Mouse (Mus musculus) liver, embryonic 15.5 days (tissue): Measurements from ENCODE around the gene Cand1. TPM values are rescaled to one million over a fixed set of nuclear protein-coding genes. Genes with fewer than 3 reads are reported as not detected.

Experiments used
- ATAC-seq: fragments of 200-750 bp; cut with Nextera tagmentation; 2 replicates; pipeline ENCODE4 v1.8.0; 2017; ENCODE audit warnings: moderate number of reproducible peaks, mild to moderate bottlenecking, moderate library complexity; ENCODE audit not compliant: insufficient read depth
- H3K27ac ChIP-seq: fragments of 300-500 bp; sonication (generic); replicated peaks from 2 replicates; pipeline ENCODE4 v1.5.1; 2015; ENCODE audit warnings: mild to moderate bottlenecking, inconsistent platforms
- H3K27me3 ChIP-seq: fragments of 300-500 bp; sonication (generic); 2 replicates; pipeline ENCODE4 v1.6.1; 2015; ENCODE audit warnings: mild to moderate bottlenecking, inconsistent platforms
- H3K36me3 ChIP-seq: fragments of 300-500 bp; sonication (generic); replicated peaks from 2 replicates; pipeline ENCODE4 v1.6.1; 2015; ENCODE audit warnings: moderate library complexity, mild to moderate bottlenecking, inconsistent platforms
- H3K4me1 ChIP-seq: fragments of 300-500 bp; sonication (generic); replicated peaks from 2 replicates; pipeline ENCODE4 v1.6.1; 2015; ENCODE audit warnings: inconsistent platforms
- H3K4me2 ChIP-seq: fragments of 300-500 bp; sonication (generic); 2 replicates; pipeline ENCODE4 v1.6.1; 2015; ENCODE audit warnings: moderate library complexity, mild to moderate bottlenecking, inconsistent platforms
- H3K4me3 ChIP-seq: fragments of 300-500 bp; sonication (generic); replicated peaks from 2 replicates; pipeline ENCODE4 v1.5.1; 2015; ENCODE audit warnings: mild to moderate bottlenecking, inconsistent platforms
- H3K9ac ChIP-seq: fragments of 300-500 bp; sonication (generic); 2 replicates; pipeline ENCODE4 v1.6.1; 2015; ENCODE audit warnings: moderate library complexity, mild to moderate bottlenecking, inconsistent platforms
- H3K9me3 ChIP-seq: fragments of 300-500 bp; sonication (generic); replicated peaks from 2 replicates; pipeline ENCODE4 v1.6.1; 2016; ENCODE audit warnings: inconsistent platforms
- WGBS: fragments of 180-500 bp; shearing (Covaris S2); methylation state at CpG from one replicate; pipeline ENCODE4 v1.1.7; 2015; ENCODE audit warnings: mixed read lengths; ENCODE audit not compliant: insufficient replicate concordance; 5-methylcytosine and 5-hydroxymethylcytosine counted together
- polyA plus RNA-seq: library from polyadenylated mRNA; unstranded; fragments of >200 nt; fragmentation: Nextera tagmentation; extraction: Ambion mirVana; gene quantifications from 2 replicates; pipeline ENCODE4 v1.2.1, GENCODE M21; 2015

Gene Cand1
- polyA plus RNA-seq, 1 experiment from 2014 or later: 14.7 TPM

DNA sequence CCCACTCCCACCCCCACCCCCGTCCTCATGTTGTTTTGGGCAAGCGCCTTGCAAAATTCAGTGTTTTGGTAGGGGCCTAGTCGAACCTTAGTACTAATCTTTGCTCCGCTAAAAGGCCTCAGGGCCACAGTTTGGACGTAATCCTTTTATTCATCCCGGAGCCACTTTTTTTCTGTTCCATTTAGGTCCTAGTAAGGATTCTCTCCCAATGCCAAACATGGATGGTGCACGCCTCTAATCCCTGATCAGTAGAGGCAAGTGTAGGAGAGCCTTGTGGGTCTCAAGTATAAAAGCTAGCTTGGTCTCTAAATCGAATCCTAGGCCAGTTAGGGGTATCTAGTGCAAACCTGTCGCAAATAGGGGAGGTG is 851 bp upstream of the Cand1 start:
- peak overlapping the region; percentile 65 for H3K9ac ChIP-seq
- peak overlapping the region; percentile 98 for H3K4me3 ChIP-seq
- peaks cover 25% of the 10 kb centered on the region for H3K4me1 ChIP-seq
- WGBS: 6% methylated on average over 9 of the region's 9 CpGs
- H3K36me3 ChIP-seq: peaks cover 9% of the 10 kb centered on the region; the same call in 1 of the 2 replicates
- no peaks in the 10 kb centered on the region for H3K9me3 ChIP-seq
- no peak for ATAC-seq
- no peaks in the 10 kb centered on the region for H3K27me3 ChIP-seq
- peak overlapping the region; percentile 84 for H3K4me2 ChIP-seq
- H3K27ac ChIP-seq: peak overlapping the region; percentile 95

DNA sequence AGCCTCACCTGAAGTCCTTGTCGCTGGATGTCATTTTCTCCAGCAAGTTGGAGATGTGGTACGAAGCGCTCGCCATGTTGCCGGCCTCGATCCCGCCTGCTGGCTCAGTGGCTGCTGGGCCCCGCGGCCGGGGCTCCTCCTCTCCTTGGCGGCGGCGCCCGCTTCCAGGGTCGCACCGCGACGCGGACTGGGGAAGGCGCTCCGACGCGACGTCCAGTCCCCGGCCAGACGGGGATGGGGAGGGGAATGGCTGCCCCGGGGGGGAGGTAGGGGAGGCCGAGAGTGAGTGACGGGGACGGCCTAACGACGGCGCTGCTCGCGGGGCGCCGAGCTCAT is 254 bp downstream of the Cand1 start:
- peak overlapping the region; percentile 95 for H3K27ac ChIP-seq
- H3K4me1 ChIP-seq: peaks cover 27% of the 10 kb centered on the region
- under 1% methylated on average over 37 of the region's 37 CpGs for whole genome bisulfite sequencing
- peak overlapping the region; percentile 84 for H3K4me2 ChIP-seq
- peak overlapping the region; percentile 98 for H3K4me3 ChIP-seq
- H3K27me3 ChIP-seq: no peaks in the 10 kb centered on the region
- H3K36me3 ChIP-seq: peaks cover 11% of the 10 kb centered on the region; the same call in 1 of the 2 replicates
- H3K9me3 ChIP-seq: no peaks in the 10 kb centered on the region
- ATAC-seq: peak; percentile 23
- H3K9ac ChIP-seq: peak overlapping the region; percentile 96

DNA sequence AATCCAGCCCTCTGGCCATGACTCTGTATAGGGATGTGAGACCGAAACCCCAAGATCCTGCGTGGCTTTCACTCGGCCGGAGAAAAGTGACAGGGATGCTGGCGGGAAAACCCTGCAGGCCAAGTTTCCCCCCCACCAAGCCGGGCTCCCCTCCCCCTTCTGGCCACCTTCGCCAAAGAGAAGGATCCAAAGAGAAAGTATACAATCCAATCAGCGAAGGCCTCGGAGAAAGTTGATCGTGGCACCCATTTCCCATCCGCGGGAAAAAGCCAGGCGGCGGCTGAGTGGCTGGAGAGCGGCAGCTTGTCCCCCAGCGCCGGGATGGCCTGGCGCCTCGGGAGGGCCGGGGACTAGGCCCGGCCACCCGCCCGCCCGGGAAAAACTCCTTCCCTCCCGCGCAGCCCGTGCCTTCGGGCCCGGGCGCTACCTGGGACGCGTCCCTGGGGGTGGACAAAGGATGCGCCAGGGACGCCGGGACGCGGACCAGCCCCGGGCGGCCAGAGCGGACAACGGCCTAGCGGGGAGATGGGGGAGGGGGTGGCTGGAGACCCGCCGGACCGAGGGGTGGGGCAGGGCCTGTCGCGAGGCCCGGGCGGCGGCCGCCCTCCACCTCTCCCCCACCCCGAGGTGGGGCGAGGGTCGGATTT is 747 bp downstream of the Cand1 start:
- peak; percentile 4 for ATAC-seq
- H3K4me3 ChIP-seq: peak overlapping the region; percentile 98
- H3K36me3 ChIP-seq: peaks cover 11% of the 10 kb centered on the region; the same call in 1 of the 2 replicates
- peaks cover 27% of the 10 kb centered on the region for H3K4me1 ChIP-seq
- peak overlapping the region; percentile 96 for H3K9ac ChIP-seq
- peak overlapping the region; percentile 84 for H3K4me2 ChIP-seq
- no peaks in the 10 kb centered on the region for H3K9me3 ChIP-seq
- WGBS: under 1% methylated on average over 46 of the region's 54 CpGs
- peak overlapping the region; percentile 95 for H3K27ac ChIP-seq
- no peaks in the 10 kb centered on the region for H3K27me3 ChIP-seq

DNA sequence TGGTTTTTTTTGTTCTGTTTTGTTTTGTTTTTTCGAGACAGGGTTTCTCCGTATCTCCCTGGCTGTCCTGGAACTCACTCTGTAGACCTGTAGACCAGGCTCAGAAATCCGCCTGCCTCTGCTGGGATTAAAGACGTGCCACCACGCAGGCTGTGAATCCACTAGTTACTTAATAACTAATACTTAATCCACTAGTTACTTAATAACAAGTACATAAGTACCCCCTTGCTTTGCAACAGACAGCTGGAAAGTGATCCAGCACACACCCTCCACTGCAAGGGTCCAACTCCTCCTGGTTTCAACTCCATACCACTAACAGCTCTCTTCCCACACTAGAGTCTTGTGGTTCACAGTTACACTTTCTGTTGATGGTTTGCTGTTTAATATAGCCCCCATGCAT is 8.3 kb downstream of the Cand1 start:
- Histone ChIP-seq H3K4me1 (peaks cover 30% of the 10 kb centered on the region), H3K27me3 (no peaks in the 10 kb centered on the region), H3K9ac (no peak overlapping the region), H3K4me3 (no peak overlapping the region), H3K4me2 (no peak overlapping the region), H3K27ac (no peak overlapping the region), H3K9me3 (no peaks in the 10 kb centered on the region), H3K36me3 (peaks cover 6% of the 10 kb centered on the region; the same call in 1 of the 2 replicates)
- ATAC-seq: no peak
- WGBS: 61% methylated on average over 5 of the region's 5 CpGs

DNA sequence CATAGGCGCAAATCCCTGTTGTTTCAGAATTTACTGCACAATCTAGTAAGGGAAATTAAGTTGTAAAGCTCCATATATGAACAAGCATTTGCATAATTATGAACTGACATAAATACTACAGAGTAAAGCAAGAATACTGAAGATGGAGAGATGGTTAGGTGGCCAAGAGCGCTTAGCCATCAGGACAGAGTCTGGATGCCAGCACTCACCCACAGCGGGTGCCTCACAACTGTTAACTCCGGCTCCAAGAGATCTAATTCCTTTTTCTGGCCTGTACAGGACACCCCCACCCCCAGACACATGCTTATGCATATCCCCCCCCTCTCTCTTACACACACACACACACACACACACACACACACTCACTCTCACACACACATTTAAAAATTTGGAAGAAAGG is 9.2 kb downstream of the Cand1 start:
- Histone ChIP-seq H3K36me3 (peaks cover 11% of the 10 kb centered on the region), H3K27me3 (no peaks in the 10 kb centered on the region), H3K9me3 (no peaks in the 10 kb centered on the region), H3K27ac (no peak overlapping the region), H3K9ac (no peak overlapping the region), H3K4me2 (no peak overlapping the region), H3K4me1 (peaks cover 30% of the 10 kb centered on the region), H3K4me3 (no peak overlapping the region)
- 83% methylated on average over 4 of the region's 4 CpGs for WGBS
- ATAC-seq: no peak

DNA sequence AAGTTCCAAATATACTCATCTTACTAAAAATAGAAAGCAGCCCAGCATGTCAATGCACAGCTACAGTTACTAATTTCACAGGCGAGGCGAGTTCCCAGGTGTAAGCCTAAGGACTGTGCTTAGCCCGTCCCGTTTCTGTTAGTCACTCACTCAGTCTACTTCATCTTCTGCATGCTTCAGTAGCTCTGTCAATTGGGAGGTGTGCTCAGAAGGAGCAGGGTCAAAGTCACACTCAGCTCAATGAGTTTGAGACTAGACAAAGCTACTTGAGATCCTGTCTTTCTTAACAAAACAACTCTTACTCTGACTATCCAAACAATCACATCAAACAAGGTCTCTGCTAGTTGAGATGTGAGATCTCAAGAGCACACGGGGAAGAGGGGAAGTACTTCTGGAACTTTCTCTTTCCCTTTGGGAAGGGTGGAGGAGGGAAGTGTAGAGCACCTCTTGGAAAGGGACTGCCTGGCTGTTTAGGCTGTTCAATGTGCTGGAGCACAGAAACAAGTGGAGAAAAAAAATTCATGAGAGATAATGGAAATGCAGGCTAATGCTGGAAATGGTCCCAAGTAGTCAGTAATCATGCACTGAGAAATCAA is 9.7 kb downstream of the Cand1 start:
- no peak for ATAC-seq
- H3K27me3 ChIP-seq: no peaks in the 10 kb centered on the region
- no peak overlapping the region for H3K4me2 ChIP-seq
- no peak overlapping the region for H3K27ac ChIP-seq
- peaks cover 28% of the 10 kb centered on the region for H3K4me1 ChIP-seq
- no peaks in the 10 kb centered on the region for H3K9me3 ChIP-seq
- H3K4me3 ChIP-seq: no peak overlapping the region
- WGBS: 47% methylated on average over 5 of the region's 5 CpGs
- no peak overlapping the region for H3K9ac ChIP-seq
- H3K36me3 ChIP-seq: peaks cover 13% of the 10 kb centered on the region

DNA sequence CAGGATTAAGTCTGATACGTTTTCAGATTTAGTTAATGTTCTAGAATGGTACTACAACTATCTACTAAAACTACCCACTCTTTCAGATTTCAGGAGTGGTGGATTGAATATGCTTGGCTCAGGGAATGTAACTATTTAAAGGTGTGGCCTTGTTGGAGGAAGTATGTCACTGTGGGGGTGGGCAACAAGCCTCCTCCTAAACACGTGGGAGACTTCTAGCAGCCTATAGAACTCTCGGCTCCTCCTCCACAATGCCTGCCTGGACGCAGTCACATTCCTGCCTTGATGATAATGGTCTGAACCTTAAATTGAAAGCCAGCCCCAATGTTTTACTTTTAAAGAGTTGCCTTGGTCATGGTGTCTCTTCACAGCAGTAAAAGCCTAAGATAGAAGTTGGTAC is 16.2 kb downstream of the Cand1 start:
- H3K4me3 ChIP-seq: no peak overlapping the region
- H3K27me3 ChIP-seq: no peaks in the 10 kb centered on the region
- H3K4me1 ChIP-seq: no peaks in the 10 kb centered on the region; the same call in 1 of the 2 replicates
- no peak for ATAC-seq
- H3K36me3 ChIP-seq: peaks cover 31% of the 10 kb centered on the region
- no peak overlapping the region for H3K27ac ChIP-seq
- H3K9me3 ChIP-seq: no peaks in the 10 kb centered on the region
- no peak overlapping the region for H3K9ac ChIP-seq
- 58% methylated on average over 4 of the region's 4 CpGs for WGBS
- no peak overlapping the region for H3K4me2 ChIP-seq

DNA sequence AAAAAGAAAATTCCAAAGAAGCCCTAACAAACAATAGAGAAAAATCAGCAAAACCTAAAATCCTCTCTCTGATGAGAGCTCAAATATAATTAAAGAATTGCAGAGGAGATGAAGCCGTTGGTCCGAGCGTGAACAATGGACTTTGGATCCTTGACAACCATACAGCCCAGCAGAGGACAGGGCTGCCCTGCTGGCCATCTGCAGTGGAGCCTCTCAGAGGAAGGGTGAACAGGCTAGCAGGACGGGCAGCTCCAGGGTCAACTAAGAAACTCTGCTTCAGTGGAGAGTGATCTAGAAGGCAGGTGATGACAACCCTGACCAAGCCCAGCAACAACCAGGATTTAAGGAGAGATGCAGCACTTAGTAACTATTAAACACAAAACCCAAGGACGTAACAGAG is 18.2 kb downstream of the Cand1 start:
- no peak; the same call in 1 of the 2 replicates for ATAC-seq
- peaks cover 50% of the 10 kb centered on the region for H3K36me3 ChIP-seq
- 69% methylated on average over 5 of the region's 5 CpGs for WGBS

DNA sequence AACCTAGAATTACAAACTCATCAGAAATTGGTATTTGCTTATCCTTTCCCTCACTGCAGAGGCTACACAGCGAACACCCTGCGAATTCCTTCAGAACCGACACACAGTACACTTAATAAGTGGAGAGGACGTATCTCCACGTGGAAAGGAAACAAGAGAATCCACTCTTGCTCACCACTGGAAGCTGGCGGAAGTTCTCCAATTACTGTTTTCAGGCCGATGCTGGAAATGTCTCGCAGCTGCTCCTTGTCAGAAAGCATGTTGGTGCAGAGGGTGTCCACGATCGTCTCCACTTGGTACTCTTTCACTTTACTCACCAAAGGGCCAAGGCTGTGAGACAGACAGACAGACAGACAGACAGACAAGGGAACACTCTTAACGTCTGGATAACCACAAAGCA is 20.4 kb downstream of the Cand1 start:
- WGBS: 67% methylated on average over 11 of the region's 11 CpGs
- Histone ChIP-seq H3K4me1 (no peaks in the 10 kb centered on the region; the same call in 1 of the 2 replicates), H3K27me3 (no peaks in the 10 kb centered on the region), H3K27ac (no peak overlapping the region), H3K36me3 (peaks cover 49% of the 10 kb centered on the region), H3K4me2 (no peak overlapping the region), H3K4me3 (no peak overlapping the region), H3K9me3 (no peaks in the 10 kb centered on the region), H3K9ac (no peak overlapping the region)
- no peak for ATAC-seq

More for the DNA sequence above, 18.2 kb downstream of the Cand1 start:
- H3K9me3 ChIP-seq: no peaks in the 10 kb centered on the region
- no peaks in the 10 kb centered on the region for H3K27me3 ChIP-seq
- H3K4me2 ChIP-seq: no peak overlapping the region
- no peak overlapping the region for H3K27ac ChIP-seq
- no peaks in the 10 kb centered on the region; the same call in 1 of the 2 replicates for H3K4me1 ChIP-seq
- H3K4me3 ChIP-seq: no peak overlapping the region
- no peak overlapping the region for H3K9ac ChIP-seq

DNA sequence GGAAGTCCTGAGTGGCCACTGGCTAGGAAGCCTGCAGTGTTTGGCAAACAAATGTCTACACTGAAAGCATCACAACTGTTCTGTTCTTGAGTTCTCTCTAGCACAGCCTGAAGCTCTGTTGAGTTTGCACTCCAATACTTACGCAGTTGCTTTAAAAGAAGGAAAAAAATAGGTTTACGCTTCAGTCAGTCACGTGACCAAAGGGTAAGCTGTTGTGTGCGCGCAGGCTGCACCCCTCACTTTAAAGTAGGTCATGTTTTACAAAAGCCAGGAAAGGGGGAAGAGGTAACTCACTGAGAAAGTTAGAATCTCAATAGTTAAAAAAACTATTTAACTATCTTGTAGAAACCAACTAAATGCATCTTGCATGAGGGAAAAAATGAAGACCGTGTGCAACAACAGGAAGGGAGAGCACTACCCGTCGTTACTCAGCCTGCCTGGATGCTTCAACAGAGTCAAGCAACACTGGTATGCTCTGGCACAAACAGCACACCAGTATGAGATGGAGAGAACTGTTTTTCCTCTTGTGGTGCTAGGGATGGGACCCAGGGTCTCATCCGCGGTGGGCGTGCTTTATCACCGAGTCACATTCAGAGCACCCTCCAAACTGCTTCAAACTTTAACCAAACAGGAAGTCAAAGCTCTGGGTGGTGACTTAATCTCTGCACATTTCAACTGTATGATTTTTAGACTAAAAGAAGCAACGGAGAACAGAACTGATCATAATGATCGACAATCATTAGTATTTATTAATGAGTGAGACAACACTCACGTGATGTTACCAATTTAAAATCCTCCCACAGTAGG is 21.4 kb downstream of the Cand1 start:
- H3K4me3 ChIP-seq: no peak overlapping the region
- no peak overlapping the region for H3K27ac ChIP-seq
- no peaks in the 10 kb centered on the region for H3K9me3 ChIP-seq
- H3K4me2 ChIP-seq: no peak overlapping the region
- H3K27me3 ChIP-seq: no peaks in the 10 kb centered on the region
- 72% methylated on average over 15 of the region's 15 CpGs for WGBS
- no peak for ATAC-seq
- H3K9ac ChIP-seq: no peak overlapping the region
- peaks cover 47% of the 10 kb centered on the region for H3K36me3 ChIP-seq
- H3K4me1 ChIP-seq: no peaks in the 10 kb centered on the region; the same call in 1 of the 2 replicates

DNA sequence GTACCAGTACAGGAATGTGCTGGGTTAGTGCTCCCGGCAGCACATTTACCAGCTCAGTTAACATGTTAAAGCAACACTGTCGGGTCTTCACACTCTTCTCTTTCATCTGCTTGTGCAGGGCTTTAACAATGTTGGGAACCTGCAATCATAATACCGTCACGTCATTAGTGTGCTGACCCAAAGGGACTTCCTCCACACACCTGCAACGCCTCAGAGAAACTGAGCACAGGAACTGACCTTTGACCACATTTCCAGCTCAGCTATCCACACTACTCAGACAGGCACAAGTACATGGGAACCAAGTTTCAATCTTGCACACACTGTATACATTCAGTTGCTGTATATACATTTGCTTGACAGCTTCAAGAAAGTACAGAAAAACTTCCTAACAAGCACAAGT is 27.4 kb downstream of the Cand1 start:
- Histone ChIP-seq H3K4me1 (no peaks in the 10 kb centered on the region), H3K9ac (no peak overlapping the region)
- ATAC-seq: no peak

More for the DNA sequence above, 27.4 kb downstream of the Cand1 start:
- Histone ChIP-seq H3K9me3 (no peaks in the 10 kb centered on the region), H3K27me3 (no peaks in the 10 kb centered on the region), H3K4me2 (no peak overlapping the region), H3K36me3 (peaks cover 85% of the 10 kb centered on the region), H3K27ac (no peak overlapping the region), H3K4me3 (no peak overlapping the region)
- 80% methylated on average over 5 of the region's 5 CpGs for WGBS
